Mouse (Mus musculus) heart, embryonic 11.5 days (tissue): ENCODE measurements around the gene Lman2l. TPM values are rescaled to one million over a fixed set of nuclear protein-coding genes. Genes with fewer than 3 reads are reported as not detected.

Experiments
- ATAC-seq: fragments of 200-750 bp; cut with Nextera tagmentation; replicated peaks from 2 replicates; pipeline ENCODE4 v1.8.0; 2017; ENCODE audit warnings: moderate library complexity; ENCODE audit not compliant: insufficient number of reproducible peaks, low FRiP score, low TSS enrichment
- H3K27ac ChIP-seq: fragments of 300-500 bp; sonication (generic); 2 replicates; pipeline ENCODE4 v1.5.1; 2014; ENCODE audit warnings: mild to moderate bottlenecking, low read depth, low read length
- H3K27me3 ChIP-seq: fragments of 300-500 bp; sonication (generic); 2 replicates; pipeline ENCODE4 v1.6.1; 2014; ENCODE audit warnings: mild to moderate bottlenecking, low read length, mixed read lengths; ENCODE audit not compliant: control insufficient read depth, insufficient read depth
- H3K36me3 ChIP-seq: fragments of 300-500 bp; sonication (generic); 2 replicates; pipeline ENCODE4 v1.6.1; 2014; ENCODE audit warnings: mild to moderate bottlenecking, low read length, moderate library complexity, mixed read lengths; ENCODE audit not compliant: control insufficient read depth, insufficient read depth
- H3K4me1 ChIP-seq: fragments of 300-500 bp; sonication (generic); 2 replicates; pipeline ENCODE4 v1.6.1; 2014; ENCODE audit warnings: low read length; ENCODE audit not compliant: control insufficient read depth, insufficient read depth
- H3K4me2 ChIP-seq: fragments of 300-500 bp; sonication (generic); 2 replicates; pipeline ENCODE4 v1.6.1; 2014; ENCODE audit warnings: mild to moderate bottlenecking, moderate library complexity
- H3K4me3 ChIP-seq: fragments of 300-500 bp; sonication (generic); 2 replicates; pipeline ENCODE4 v1.5.1; 2014; ENCODE audit warnings: low read depth, low read length
- H3K9ac ChIP-seq: fragments of 300-500 bp; sonication (generic); 2 replicates; pipeline ENCODE4 v1.6.1; 2014; ENCODE audit warnings: mild to moderate bottlenecking, low read depth, low read length, moderate library complexity
- H3K9me3 ChIP-seq: fragments of 300-500 bp; sonication (generic); replicated peaks from 2 replicates; pipeline ENCODE4 v1.6.1; 2016; ENCODE audit warnings: low read length; ENCODE audit not compliant: control insufficient read depth
- WGBS: fragments of 180-500 bp; shearing (Covaris S2); extraction: QIAGEN DNeasy Blood & Tissue Kit; methylation state at CpG from one replicate; pipeline ENCODE4 v1.1.7; 2014; ENCODE audit not compliant: insufficient replicate concordance; 5-methylcytosine and 5-hydroxymethylcytosine counted together
- polyA plus RNA-seq: library from polyadenylated mRNA; unstranded; fragments of >200 nt; fragmentation: Nextera tagmentation; extraction: Ambion mirVana; gene quantifications from 2 replicates; pipeline ENCODE4 v1.2.1, GENCODE M21; 2014

The Lman2l gene
- polyA plus RNA-seq, 1 experiment from 2014 or later = 31.3 TPM

DNA sequence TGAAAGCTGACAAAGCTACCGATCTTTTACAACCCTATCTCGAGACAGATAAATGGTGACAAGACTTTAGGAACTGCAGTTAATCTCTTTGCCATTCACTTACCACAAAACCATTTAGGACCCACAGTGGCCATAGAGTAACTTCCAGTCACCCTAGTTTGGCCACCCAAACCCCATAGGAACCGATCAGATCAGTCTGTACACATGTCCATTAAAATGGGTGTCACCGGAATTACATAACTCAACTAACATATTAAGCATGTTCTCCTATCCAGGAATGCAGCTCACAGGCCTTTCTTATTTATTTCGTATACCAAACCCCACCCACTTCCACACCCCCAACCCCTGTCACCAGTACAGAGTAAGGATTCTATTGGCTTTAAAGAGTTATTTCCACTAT is 1.8 kb upstream of the Lman2l start:
- 83% methylated on average over 5 of the region's 5 CpGs for WGBS
- H3K9ac ChIP-seq = no peak overlapping the region
- ATAC-seq = no peak

DNA sequence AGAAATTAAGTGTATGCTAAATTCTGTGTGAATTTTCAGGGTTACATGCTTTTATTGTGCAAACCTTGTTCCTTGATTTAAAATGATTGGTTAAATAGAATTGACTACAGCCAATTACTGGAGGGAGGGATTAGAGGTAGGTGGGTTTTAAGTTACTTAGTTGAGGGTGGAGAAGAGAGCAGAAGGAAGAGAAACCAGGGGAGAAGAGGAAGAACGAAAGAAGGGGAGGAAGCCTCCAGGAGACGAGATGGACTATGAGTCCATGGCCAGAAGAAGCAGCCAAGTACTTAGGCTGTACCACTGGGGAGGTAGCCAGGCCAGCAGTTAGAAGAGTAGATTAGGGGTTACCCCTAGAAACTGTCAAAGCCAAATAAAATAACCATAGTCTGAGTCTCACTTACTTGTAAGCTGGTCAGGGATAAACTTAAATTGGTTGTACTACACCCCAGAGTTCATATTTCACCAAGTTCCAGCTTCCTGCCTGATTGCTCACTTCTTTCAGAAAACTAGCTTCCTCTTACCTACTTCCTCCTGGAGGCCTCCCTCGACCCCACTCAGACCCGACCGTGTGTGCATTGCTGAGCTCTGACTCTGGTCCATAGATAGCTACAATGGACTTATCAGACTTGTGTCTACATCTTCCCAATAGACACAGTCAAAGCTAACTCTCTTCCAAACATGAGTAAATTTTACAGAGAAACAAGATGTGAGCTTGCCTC is 1.2 kb upstream of the Lman2l start:
- Histone ChIP-seq H3K9ac (no peak overlapping the region), H3K27me3 (no peaks in the 10 kb centered on the region), H3K9me3 (no peaks in the 10 kb centered on the region), H3K4me2 (no peak overlapping the region), H3K27ac (no peak overlapping the region), H3K4me1 (0 out of 2 replicates have a peak, but pooled peaks cover 4% of the 10 kb centered on the region), H3K4me3 (no peak overlapping the region), H3K36me3 (peaks cover 6% of the 10 kb centered on the region; the same call in 1 of the 2 replicates)
- 61% methylated on average over 5 of the region's 5 CpGs for WGBS
- no peak for ATAC-seq

More for the DNA sequence above, 1.8 kb upstream of the Lman2l start:
- H3K9me3 ChIP-seq = no peaks in the 10 kb centered on the region
- H3K4me1 ChIP-seq = 0 out of 2 replicates have a peak, but pooled peaks cover 4% of the 10 kb centered on the region
- H3K4me2 ChIP-seq = no peak overlapping the region
- no peak overlapping the region for H3K4me3 ChIP-seq
- peaks cover 1% of the 10 kb centered on the region; the same call in 1 of the 2 replicates for H3K36me3 ChIP-seq
- no peak overlapping the region for H3K27ac ChIP-seq
- no peaks in the 10 kb centered on the region for H3K27me3 ChIP-seq

DNA sequence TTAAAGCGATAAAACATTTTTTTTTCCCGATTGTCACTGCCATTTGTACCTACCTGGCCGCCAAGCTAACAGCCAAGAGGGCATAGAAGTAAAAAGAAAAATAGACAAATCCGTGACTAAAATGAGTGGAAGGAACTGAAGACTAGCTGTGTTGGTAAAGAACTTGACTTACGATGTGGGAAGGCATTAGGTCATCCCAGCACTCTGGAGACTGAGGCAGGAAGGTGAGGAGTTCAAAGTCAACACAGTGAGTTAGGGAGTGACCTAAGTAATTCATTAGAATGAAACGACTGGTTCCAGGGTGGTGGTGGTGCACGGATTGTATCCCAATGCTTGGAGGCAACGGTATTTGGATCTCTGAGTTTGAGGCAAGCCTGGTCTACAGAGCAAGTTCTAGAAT is 437 bp upstream of the Lman2l start:
- ATAC-seq = no peak
- no peaks in the 10 kb centered on the region for H3K9me3 ChIP-seq
- H3K36me3 ChIP-seq = peaks cover 6% of the 10 kb centered on the region; the same call in 1 of the 2 replicates
- H3K4me2 ChIP-seq = no peak overlapping the region
- 0 out of 2 replicates have a peak, but pooled peaks cover 4% of the 10 kb centered on the region for H3K4me1 ChIP-seq
- no peak overlapping the region for H3K9ac ChIP-seq
- H3K27me3 ChIP-seq = no peaks in the 10 kb centered on the region
- WGBS = 43% methylated on average over 8 of the region's 8 CpGs
- H3K4me3 ChIP-seq = no peak overlapping the region
- H3K27ac ChIP-seq = 0 out of 2 replicates have a peak overlapping the region, but pooled peaks have one; percentile 23

DNA sequence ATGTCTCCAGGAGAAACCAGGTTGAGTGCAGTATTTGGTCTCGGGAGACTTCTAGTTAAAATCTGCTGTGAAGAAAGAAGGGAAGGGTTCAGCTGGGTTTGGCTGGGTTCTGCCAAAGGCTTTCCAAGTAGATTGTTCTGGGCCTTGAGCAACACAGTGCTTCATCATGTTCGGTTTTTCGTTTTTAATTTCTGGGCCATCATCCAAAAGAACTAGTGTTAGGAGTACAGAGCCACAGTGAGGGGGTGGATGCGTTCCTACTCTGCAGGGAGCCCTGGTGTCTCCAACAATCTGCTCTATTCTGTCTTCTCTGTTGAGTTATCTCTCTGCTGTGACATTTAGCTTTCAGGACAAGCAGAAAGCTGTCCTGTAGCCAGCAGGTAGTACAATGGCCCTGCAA is 4.0 kb downstream of the Lman2l start:
- Histone ChIP-seq H3K4me1 (0 out of 2 replicates have a peak, but pooled peaks cover 4% of the 10 kb centered on the region), H3K36me3 (peaks cover 27% of the 10 kb centered on the region), H3K9ac (no peak overlapping the region), H3K27me3 (no peaks in the 10 kb centered on the region), H3K4me3 (no peak overlapping the region), H3K27ac (no peak overlapping the region), H3K9me3 (no peaks in the 10 kb centered on the region), H3K4me2 (no peak overlapping the region)
- whole genome bisulfite sequencing = 92% methylated on average over 4 of the region's 4 CpGs
- ATAC-seq = no peak

DNA sequence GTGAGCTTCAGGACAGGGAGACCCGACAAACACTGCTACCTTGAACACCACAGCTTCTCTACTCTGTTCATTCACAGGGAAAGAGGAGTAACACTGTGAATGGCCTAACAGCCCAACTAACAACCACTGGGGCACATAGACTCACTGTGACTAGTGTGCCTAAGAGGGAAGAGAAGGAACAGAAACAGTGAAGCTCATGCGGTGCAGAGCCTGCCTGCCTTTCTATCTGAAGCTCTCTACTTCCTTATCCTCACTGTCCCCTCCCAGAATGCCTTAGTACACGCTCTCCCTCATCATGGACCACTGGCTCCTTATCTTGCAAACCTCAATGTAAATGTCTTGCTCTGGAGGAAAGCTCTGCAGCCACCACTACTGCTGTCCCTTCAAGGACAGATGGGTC is 7.8 kb downstream of the Lman2l start:
- Histone ChIP-seq H3K27ac (no peak overlapping the region), H3K9me3 (no peaks in the 10 kb centered on the region), H3K9ac (no peak overlapping the region), H3K36me3 (peaks cover 43% of the 10 kb centered on the region), H3K4me3 (no peak overlapping the region), H3K27me3 (no peaks in the 10 kb centered on the region), H3K4me1 (no peaks in the 10 kb centered on the region), H3K4me2 (no peak overlapping the region)
- WGBS = 83% methylated on average over 3 of the region's 3 CpGs
- ATAC-seq = no peak

DNA sequence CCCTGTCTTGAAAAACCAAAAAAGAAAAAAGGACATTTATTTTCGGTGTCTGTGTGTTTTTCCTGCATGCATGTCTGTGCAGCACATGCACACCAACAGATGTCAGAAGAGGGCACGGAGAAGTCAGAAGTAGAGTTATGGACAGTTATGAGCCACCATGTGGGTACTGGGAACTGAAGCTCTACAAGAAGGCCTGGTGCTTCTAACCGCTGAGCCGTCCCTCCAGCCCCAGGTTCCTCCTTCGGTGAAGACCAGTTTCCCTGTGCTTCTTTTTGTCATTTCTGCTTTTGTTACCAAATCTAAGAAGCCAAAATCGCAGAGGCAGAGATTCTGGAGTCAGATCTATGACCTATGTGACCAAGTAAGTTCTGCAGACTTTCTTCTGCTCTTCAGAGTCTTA is 8.6 kb downstream of the Lman2l start:
- no peak overlapping the region for H3K4me3 ChIP-seq
- H3K4me1 ChIP-seq = no peaks in the 10 kb centered on the region
- no peak overlapping the region for H3K27ac ChIP-seq
- peaks cover 40% of the 10 kb centered on the region for H3K36me3 ChIP-seq
- ATAC-seq = no peak
- no peaks in the 10 kb centered on the region for H3K9me3 ChIP-seq
- WGBS = 92% methylated on average over 6 of the region's 6 CpGs
- H3K9ac ChIP-seq = no peak overlapping the region
- no peak overlapping the region for H3K4me2 ChIP-seq
- no peaks in the 10 kb centered on the region for H3K27me3 ChIP-seq

DNA sequence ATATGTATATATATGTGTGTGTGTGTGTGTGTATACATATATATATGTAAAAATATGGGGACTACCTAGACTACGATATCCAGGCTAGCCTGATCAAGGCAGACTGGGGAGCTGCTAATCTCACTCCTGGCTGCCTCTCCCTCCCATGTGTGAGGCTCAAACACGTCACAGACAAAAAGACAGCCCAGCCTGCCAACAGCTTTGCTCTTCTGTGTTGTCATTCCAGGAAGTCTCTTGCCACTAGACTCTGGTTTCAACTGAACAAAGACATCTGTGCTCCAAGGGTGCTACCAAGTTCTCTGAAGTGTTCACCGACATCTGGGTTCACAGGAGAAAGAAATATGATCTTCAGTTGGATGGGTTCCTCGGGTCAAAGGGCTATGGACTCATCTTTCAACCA is 10.0 kb downstream of the Lman2l start:
- no peak overlapping the region for H3K9ac ChIP-seq
- H3K36me3 ChIP-seq = peaks cover 37% of the 10 kb centered on the region
- WGBS = 67% methylated on average over 4 of the region's 4 CpGs
- no peaks in the 10 kb centered on the region for H3K9me3 ChIP-seq
- H3K27ac ChIP-seq = no peak overlapping the region
- no peak overlapping the region for H3K4me2 ChIP-seq
- H3K27me3 ChIP-seq = no peaks in the 10 kb centered on the region
- H3K4me3 ChIP-seq = no peak overlapping the region
- no peak for ATAC-seq
- H3K4me1 ChIP-seq = no peaks in the 10 kb centered on the region

DNA sequence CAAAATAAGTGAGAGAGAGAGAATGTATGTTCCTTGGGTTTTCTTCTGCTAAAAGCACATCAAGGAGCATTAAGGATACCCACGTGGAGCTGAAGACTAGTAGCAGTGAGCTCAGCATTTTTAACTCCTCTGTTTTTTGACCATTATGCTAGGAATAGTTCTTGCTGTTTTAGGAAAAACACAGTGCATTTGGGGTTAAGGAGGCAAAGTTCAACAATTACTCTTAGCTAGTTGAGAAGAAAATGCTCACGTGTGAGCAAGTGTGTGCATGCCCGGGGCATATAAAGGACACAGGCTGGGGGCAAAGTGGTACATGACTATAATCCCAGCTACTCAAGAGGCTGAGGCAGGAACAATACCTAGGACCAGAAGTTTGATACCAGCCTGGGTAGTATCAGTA is 11.5 kb downstream of the Lman2l start:
- ATAC-seq = no peak
- Histone ChIP-seq H3K4me1 (no peaks in the 10 kb centered on the region), H3K27me3 (no peaks in the 10 kb centered on the region), H3K9me3 (no peaks in the 10 kb centered on the region), H3K4me2 (no peak overlapping the region), H3K4me3 (no peak overlapping the region), H3K9ac (no peak overlapping the region), H3K27ac (no peak overlapping the region), H3K36me3 (peaks cover 32% of the 10 kb centered on the region)
- WGBS = 89% methylated on average over 3 of the region's 3 CpGs

DNA sequence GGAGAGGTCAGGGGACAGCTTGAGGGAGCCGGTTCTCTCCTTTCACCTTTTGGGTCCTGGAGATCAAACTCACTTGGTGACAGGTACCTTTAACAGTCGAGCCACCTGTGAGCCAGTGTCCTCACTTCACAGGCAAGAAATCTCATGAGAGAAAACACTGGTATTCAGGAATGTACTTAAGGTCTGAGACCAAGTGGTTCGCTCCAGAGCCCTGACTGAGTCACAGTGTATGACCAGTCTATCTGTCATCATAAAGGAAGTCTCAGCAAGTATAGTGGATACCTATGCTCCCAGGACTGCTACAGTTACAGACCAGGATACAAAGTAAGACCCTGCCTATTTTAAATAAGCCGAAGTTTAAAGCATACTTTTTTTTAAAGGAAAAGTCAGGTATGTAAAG is 12.1 kb downstream of the Lman2l start:
- no peaks in the 10 kb centered on the region for H3K4me1 ChIP-seq
- H3K27ac ChIP-seq = no peak overlapping the region
- no peak for ATAC-seq
- H3K36me3 ChIP-seq = peaks cover 32% of the 10 kb centered on the region
- H3K4me2 ChIP-seq = no peak overlapping the region
- H3K9me3 ChIP-seq = no peaks in the 10 kb centered on the region
- H3K27me3 ChIP-seq = no peaks in the 10 kb centered on the region
- no peak overlapping the region for H3K9ac ChIP-seq
- 74% methylated on average over 4 of the region's 4 CpGs for WGBS
- no peak overlapping the region for H3K4me3 ChIP-seq
